Mouse (Mus musculus) forebrain, embryonic 11.5 days (tissue): Measurements from ENCODE around the gene Ntf3. TPM values are rescaled to one million over a fixed set of nuclear protein-coding genes. Genes with fewer than 3 reads are reported as not detected.

ENCODE experiments used
- ATAC-seq: fragments of 200-750 bp; cut with Nextera tagmentation; replicated peaks from 2 replicates; pipeline ENCODE4 v1.8.0; 2017; ENCODE audit warnings: moderate TSS enrichment; ENCODE audit not compliant: low FRiP score
- DNase-seq: peaks from one replicate; pipeline ENCODE4 v3.0.0-alpha.2; 2017; ENCODE audit warnings: low spot score
- H3K27ac ChIP-seq: fragments of 300-500 bp; sonication (generic); 2 replicates; pipeline ENCODE4 v1.5.1; 2014; ENCODE audit warnings: low read depth, low read length
- H3K27me3 ChIP-seq: fragments of 300-500 bp; sonication (generic); 2 replicates; pipeline ENCODE4 v1.6.1; 2014; ENCODE audit warnings: mild to moderate bottlenecking, low read length, mixed read lengths; ENCODE audit not compliant: control insufficient read depth, insufficient read depth
- H3K36me3 ChIP-seq: fragments of 300-500 bp; sonication (generic); 2 replicates; pipeline ENCODE4 v1.6.1; 2014; ENCODE audit warnings: mild to moderate bottlenecking, low read length, moderate library complexity, mixed read lengths; ENCODE audit not compliant: control insufficient read depth, insufficient read depth
- H3K4me1 ChIP-seq: fragments of 300-500 bp; sonication (generic); replicated peaks from 2 replicates; pipeline ENCODE4 v1.6.1; 2014; ENCODE audit warnings: low read length, mixed read lengths; ENCODE audit not compliant: control insufficient read depth, insufficient read depth
- H3K4me2 ChIP-seq: fragments of 300-500 bp; sonication (generic); 2 replicates; pipeline ENCODE4 v1.6.1; 2014; ENCODE audit warnings: low read depth, mild to moderate bottlenecking, low read length, moderate library complexity, mixed read lengths; ENCODE audit not compliant: severe bottlenecking
- H3K4me3 ChIP-seq: fragments of 300-500 bp; sonication (generic); 2 replicates; pipeline ENCODE4 v1.5.1; 2014; ENCODE audit warnings: low read depth, low read length
- H3K9ac ChIP-seq: fragments of 300-500 bp; sonication (generic); 2 replicates; pipeline ENCODE4 v1.6.1; 2014; ENCODE audit warnings: low read length
- H3K9me3 ChIP-seq: fragments of 300-500 bp; sonication (generic); 2 replicates; pipeline ENCODE4 v1.6.1; 2016; ENCODE audit warnings: low read length, mixed read lengths; ENCODE audit not compliant: control insufficient read depth
- WGBS: fragments of 180-500 bp; shearing (Covaris S2); extraction: QIAGEN DNeasy Blood & Tissue Kit; methylation state at CpG from one replicate; pipeline ENCODE4 v1.1.7; 2014; 5-methylcytosine and 5-hydroxymethylcytosine counted together
- polyA plus RNA-seq: library from polyadenylated mRNA; unstranded; fragments of >200 nt; fragmentation: Nextera tagmentation; extraction: Ambion mirVana; gene quantifications from 2 replicates; pipeline ENCODE4 v1.2.1, GENCODE M21; 2014

Gene Ntf3
- polyA plus RNA-seq, 1 experiment from 2014 or later, result 4.1 TPM

- Histone ChIP-seq H3K4me2 (no peak overlapping the region), H3K4me3 (no peak overlapping the region), H3K36me3 (no peaks in the 10 kb centered on the region), H3K9ac (no peak overlapping the region), H3K4me1 (no peaks in the 10 kb centered on the region), H3K27ac (no peak overlapping the region), H3K27me3 (no peaks in the 10 kb centered on the region), H3K9me3 (no peaks in the 10 kb centered on the region)
- WGBS, result 84% methylated on average over 6 of the region's 6 CpGs
- DNase-seq, result no peak
- ATAC-seq, result no peak
Measured at GRCm38 (mm10) chr6:126095041-126095440, 71.7 kb downstream of the Ntf3 start.

GRCm38 (mm10) chr6:126092026-126092425, 74.7 kb downstream of the Ntf3 start:
- Histone ChIP-seq H3K9ac (no peak overlapping the region), H3K27me3 (no peaks in the 10 kb centered on the region), H3K4me2 (no peak overlapping the region), H3K36me3 (no peaks in the 10 kb centered on the region), H3K4me1 (no peaks in the 10 kb centered on the region), H3K9me3 (no peaks in the 10 kb centered on the region), H3K4me3 (no peak overlapping the region), H3K27ac (no peak overlapping the region)
- ATAC-seq (no peak), DNase-seq (no peak)
- 62% methylated on average over 5 of the region's 5 CpGs for WGBS

- DNase-seq (no peak), ATAC-seq (no peak)
- WGBS, result 96% methylated on average over 1 of the region's 1 CpGs
- Histone ChIP-seq H3K27ac (no peak overlapping the region), H3K4me1 (no peaks in the 10 kb centered on the region), H3K27me3 (no peaks in the 10 kb centered on the region), H3K4me2 (no peak overlapping the region), H3K4me3 (no peak overlapping the region), H3K36me3 (no peaks in the 10 kb centered on the region), H3K9ac (no peak overlapping the region), H3K9me3 (no peaks in the 10 kb centered on the region)
Measured at GRCm38 (mm10) chr6:126090063-126090462, 76.6 kb downstream of the Ntf3 start.

GRCm38 (mm10) chr6:126088489-126089265, 78.0 kb downstream of the Ntf3 start:
- Histone ChIP-seq H3K9me3 (no peaks in the 10 kb centered on the region), H3K4me1 (no peaks in the 10 kb centered on the region), H3K27ac (no peak overlapping the region), H3K27me3 (no peaks in the 10 kb centered on the region), H3K9ac (no peak overlapping the region), H3K4me2 (no peak overlapping the region), H3K4me3 (no peak overlapping the region), H3K36me3 (no peaks in the 10 kb centered on the region)
- ATAC-seq, result no peak
- WGBS, result 94% methylated on average over 12 of the region's 12 CpGs
- no peak for DNase-seq

- ATAC-seq, result no peak
Measured at GRCm38 (mm10) chr6:126086321-126086950, 80.3 kb downstream of the Ntf3 start.

GRCm38 (mm10) chr6:126080531-126080930, 86.2 kb downstream of the Ntf3 start:
- Histone ChIP-seq H3K4me3 (no peak overlapping the region), H3K27me3 (no peaks in the 10 kb centered on the region), H3K4me1 (no peaks in the 10 kb centered on the region), H3K9ac (no peak overlapping the region), H3K9me3 (no peaks in the 10 kb centered on the region), H3K4me2 (no peak overlapping the region), H3K36me3 (no peaks in the 10 kb centered on the region), H3K27ac (no peak overlapping the region)
- WGBS, result 84% methylated on average over 3 of the region's 3 CpGs
- DNase-seq (no peak), ATAC-seq (no peak)

More at GRCm38 (mm10) chr6:126086321-126086950, 80.3 kb downstream of the Ntf3 start:
- 80% methylated on average over 3 of the region's 3 CpGs for WGBS
- no peak overlapping the region for H3K4me3 ChIP-seq
- H3K4me1 ChIP-seq, result no peaks in the 10 kb centered on the region
- H3K4me2 ChIP-seq, result no peak overlapping the region
- DNase-seq, result no peak
- no peaks in the 10 kb centered on the region for H3K9me3 ChIP-seq
- no peaks in the 10 kb centered on the region for H3K27me3 ChIP-seq
- no peak overlapping the region for H3K9ac ChIP-seq
- H3K36me3 ChIP-seq, result no peaks in the 10 kb centered on the region
- H3K27ac ChIP-seq, result no peak overlapping the region

GRCm38 (mm10) chr6:126057706-126058105, 109.0 kb downstream of the Ntf3 start:
- Histone ChIP-seq H3K4me1 (no peaks in the 10 kb centered on the region), H3K9ac (no peak overlapping the region), H3K27me3 (no peaks in the 10 kb centered on the region), H3K9me3 (no peaks in the 10 kb centered on the region), H3K4me2 (no peak overlapping the region), H3K27ac (no peak overlapping the region), H3K4me3 (no peak overlapping the region), H3K36me3 (no peaks in the 10 kb centered on the region)
- DNase-seq, result no peak
- ATAC-seq, result no peak
- WGBS, result 79% methylated on average over 3 of the region's 3 CpGs

- H3K27ac ChIP-seq, result no peak overlapping the region
- H3K9ac ChIP-seq, result no peak overlapping the region
- no peaks in the 10 kb centered on the region for H3K27me3 ChIP-seq
- no peak overlapping the region for H3K4me3 ChIP-seq
- ATAC-seq, result no peak
- H3K4me2 ChIP-seq, result no peak overlapping the region
- H3K36me3 ChIP-seq, result no peaks in the 10 kb centered on the region
- WGBS, result 88% methylated on average over 5 of the region's 5 CpGs
- no peak for DNase-seq
- H3K9me3 ChIP-seq, result no peaks in the 10 kb centered on the region
- H3K4me1 ChIP-seq, result no peaks in the 10 kb centered on the region
Measured at GRCm38 (mm10) chr6:126053136-126053535, 113.6 kb downstream of the Ntf3 start.
